Mouse (Mus musculus) small intestine, adult 2 months (tissue): ENCODE measurements around the gene E330017A01Rik. TPM values are rescaled to one million over a fixed set of nuclear protein-coding genes. Genes with fewer than 3 reads are reported as not detected.
"Not testable (repeated sequence)": the region's sequence is repeated elsewhere in the genome, so short reads cannot be mapped to it uniquely, and the experiment has no call there.

ENCODE experiments used
- H3K27ac ChIP-seq: fragments of 200-500 bp; 2 replicates; pipeline ENCODE4 v1.5.1; 2012; ENCODE audit warnings: low read depth, low read length, control low read depth, inconsistent platforms; ENCODE audit not compliant: insufficient read depth
- H3K27me3 ChIP-seq: fragments of 200-500 bp; 2 replicates; pipeline ENCODE4 v1.6.1; 2012; ENCODE audit warnings: mild to moderate bottlenecking, moderate library complexity, low read length, inconsistent platforms; ENCODE audit not compliant: control insufficient read depth, insufficient read depth
- H3K36me3 ChIP-seq: fragments of 200-500 bp; 2 replicates; pipeline ENCODE4 v1.6.1; 2012; ENCODE audit warnings: mild to moderate bottlenecking, low read length, control low read depth, inconsistent platforms; ENCODE audit not compliant: control insufficient read depth, insufficient read depth
- H3K4me1 ChIP-seq: fragments of 200-500 bp; 2 replicates; pipeline ENCODE4 v1.6.1; 2012; ENCODE audit warnings: low read length, inconsistent platforms, mixed read lengths; ENCODE audit not compliant: control insufficient read depth, insufficient read depth, insufficient read length
- H3K4me3 ChIP-seq: fragments of 200-500 bp; 2 replicates; pipeline ENCODE4 v1.5.1; 2012; ENCODE audit warnings: low read depth, mild to moderate bottlenecking, control low read depth, inconsistent platforms, low read length, moderate library complexity
- CTCF ChIP-seq: fragments of 200-500 bp; IDR thresholded peaks from 2 replicates; pipeline ENCODE4 v1.5.1; 2012; ENCODE audit warnings: low read depth, mild to moderate bottlenecking, control low read depth, inconsistent platforms, low read length, moderate library complexity, mixed read lengths; ENCODE audit not compliant: insufficient replicate concordance, insufficient read length; ENCODE audit errors: extremely low read depth
- POLR2A ChIP-seq: fragments of 200-500 bp; IDR thresholded peaks from 2 replicates; pipeline ENCODE4 v1.6.1; 2012; ENCODE audit warnings: low read depth, mild to moderate bottlenecking, control low read depth, inconsistent platforms, low read length, moderate library complexity
- WGBS: fragments of 180-500 bp; shearing (Covaris S2); methylation state at CpG from one replicate; pipeline ENCODE4 v1.1.7; 2018; 5-methylcytosine and 5-hydroxymethylcytosine counted together
- polyA plus RNA-seq: library from polyadenylated mRNA; depleted of rRNA; stranded (reverse); fragments of >200 nt; gene quantifications from 2 replicates; pipeline ENCODE4 v1.2.3, GENCODE M21; 2012

Gene E330017A01Rik
- polyA plus RNA-seq, 1 experiment: not detected

DNA sequence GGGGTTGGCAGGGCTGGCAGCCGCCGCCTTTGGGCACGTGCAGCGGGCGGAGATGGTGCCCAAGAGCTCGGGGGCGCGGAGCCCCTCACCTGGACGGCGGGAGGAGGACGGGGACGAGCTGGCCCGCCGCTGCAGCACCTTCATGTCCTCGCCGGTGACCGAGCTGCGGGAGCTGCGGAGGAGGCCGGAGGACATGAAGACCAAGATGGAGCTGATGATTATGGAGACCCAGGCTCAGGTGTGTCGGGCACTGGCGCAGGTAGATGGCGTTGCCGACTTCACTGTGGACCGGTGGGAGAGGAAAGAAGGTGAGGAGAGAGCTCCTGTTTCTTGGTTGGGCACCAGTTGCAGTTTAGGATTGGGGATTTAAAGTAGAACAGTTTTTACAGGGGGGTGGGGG is 32.1 kb upstream of the E330017A01Rik start:
- under 1% methylated on average over 25 of the region's 25 CpGs for WGBS

DNA sequence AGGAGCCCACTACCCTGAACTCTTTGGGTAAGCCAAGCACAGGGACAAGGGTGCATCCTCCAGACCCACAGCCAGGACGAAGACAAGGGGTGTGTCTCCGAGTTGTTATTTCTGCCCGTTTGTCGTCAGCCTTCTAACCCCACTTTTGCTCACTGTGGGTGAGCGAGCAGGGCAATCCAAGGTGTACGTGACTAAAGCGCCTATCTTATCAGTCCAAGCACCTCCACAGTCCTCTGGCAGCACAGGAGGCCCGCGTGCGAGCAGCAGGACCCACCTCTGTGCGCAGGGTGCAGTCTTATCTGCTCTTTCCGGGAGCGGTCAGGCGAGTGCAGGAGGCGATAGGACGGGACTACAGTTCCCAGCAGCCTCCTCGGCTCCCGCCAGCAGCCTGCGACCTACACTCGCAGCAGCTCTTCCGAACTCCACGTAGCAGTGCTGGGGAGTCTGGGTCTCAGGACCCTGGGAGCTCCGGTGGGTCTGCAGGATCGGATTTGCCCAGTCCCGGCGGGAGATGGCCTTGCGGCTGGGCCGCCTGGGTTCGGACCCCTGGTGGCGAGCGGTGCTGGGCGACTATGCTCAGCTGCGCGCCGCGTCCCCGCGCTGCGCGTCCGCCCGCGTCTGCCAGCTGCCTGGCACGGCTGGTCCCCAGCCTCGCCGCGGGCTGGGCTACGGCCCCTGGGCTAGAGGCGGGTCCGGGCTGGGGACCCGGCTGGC is 31.5 kb upstream of the E330017A01Rik start, which contains the start of gene Cpox:
Gene Cpox (plus strand): TSS at position 376 of the 714 bp plus-strand sequence.
- TF ChIP-seq POLR2A (peak; percentile 40; the same call in 1 of the 2 replicates), CTCF (0 out of 2 replicates have a peak, but pooled peaks have one; percentile 31)
- no peaks in the 10 kb centered on the region for H3K27me3 ChIP-seq
- under 1% methylated on average over 51 of the region's 51 CpGs for WGBS
- peak within 1 kb of the TSS; percentile 29 for H3K27ac ChIP-seq
- peaks cover 14% of the 10 kb centered on the region for H3K36me3 ChIP-seq
- peak within 1 kb of the TSS; percentile 90 for H3K4me3 ChIP-seq
- peaks cover 4% of the 10 kb centered on the region; the same call in 1 of the 2 replicates for H3K4me1 ChIP-seq

More for the DNA sequence above, 32.1 kb upstream of the E330017A01Rik start:
- no peak overlapping the region for H3K27ac ChIP-seq
- TF ChIP-seq CTCF (no peak), POLR2A (no peak)
- H3K4me3 ChIP-seq: peak overlapping the region; percentile 90
- peaks cover 4% of the 10 kb centered on the region; the same call in 1 of the 2 replicates for H3K4me1 ChIP-seq
- peaks cover 17% of the 10 kb centered on the region for H3K36me3 ChIP-seq
- no peaks in the 10 kb centered on the region for H3K27me3 ChIP-seq

DNA sequence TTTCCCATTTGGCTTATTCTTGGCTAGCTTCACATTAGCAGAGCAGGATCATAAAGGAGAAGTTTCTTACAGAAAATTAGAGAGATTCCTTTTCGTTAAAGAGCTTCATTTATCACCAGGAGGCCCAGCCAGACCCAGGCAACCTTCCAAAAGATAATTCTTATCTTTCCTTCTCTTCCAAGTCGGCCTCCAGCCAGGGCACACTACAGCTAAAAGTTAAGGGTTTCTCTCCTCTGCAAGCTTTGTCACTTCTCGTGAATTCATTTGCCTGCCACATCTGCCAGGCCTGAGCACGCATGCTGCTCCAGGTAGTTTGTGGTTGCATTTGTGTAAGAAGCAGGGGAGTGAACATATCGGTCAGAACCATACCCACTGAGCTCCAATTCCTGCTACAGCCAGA is 30.7 kb upstream of the E330017A01Rik start:
- Histone ChIP-seq H3K27ac (peak overlapping the region; percentile 26; the same call in 1 of the 2 replicates), H3K36me3 (peaks cover 7% of the 10 kb centered on the region), H3K27me3 (no peaks in the 10 kb centered on the region), H3K4me1 (peaks cover 4% of the 10 kb centered on the region; the same call in 1 of the 2 replicates), H3K4me3 (no peak overlapping the region)
- WGBS: 15% methylated on average over 5 of the region's 5 CpGs
- no peak for TF ChIP-seq CTCF
- no peak for TF ChIP-seq POLR2A

DNA sequence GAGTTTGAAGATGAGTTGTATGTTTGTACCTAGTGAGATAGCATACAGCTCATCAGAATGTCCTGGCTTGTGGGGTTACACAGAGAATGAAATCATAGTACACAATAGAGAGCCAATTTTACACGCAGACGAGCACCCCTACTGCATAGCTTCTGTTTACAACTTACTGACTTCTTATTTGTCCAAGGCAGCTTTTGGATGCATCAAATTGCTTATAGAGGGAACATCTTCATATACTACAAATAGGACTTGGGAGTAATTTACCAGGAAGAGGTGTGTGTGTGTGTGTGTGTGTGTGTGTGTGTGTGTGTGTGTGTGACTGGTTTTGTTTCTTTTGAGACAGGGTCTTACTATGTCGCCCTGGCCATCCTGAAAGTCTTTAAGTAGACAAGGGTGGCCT is 30.0 kb upstream of the E330017A01Rik start:
- Histone ChIP-seq H3K36me3 (peaks cover 2% of the 10 kb centered on the region; the same call in 1 of the 2 replicates), H3K4me3 (no peak overlapping the region), H3K27ac (no peak overlapping the region), H3K27me3 (no peaks in the 10 kb centered on the region), H3K4me1 (peaks cover 4% of the 10 kb centered on the region; the same call in 1 of the 2 replicates)
- TF ChIP-seq POLR2A (no peak), CTCF (no peak)
- WGBS: 77% methylated on average over 3 of the region's 3 CpGs

DNA sequence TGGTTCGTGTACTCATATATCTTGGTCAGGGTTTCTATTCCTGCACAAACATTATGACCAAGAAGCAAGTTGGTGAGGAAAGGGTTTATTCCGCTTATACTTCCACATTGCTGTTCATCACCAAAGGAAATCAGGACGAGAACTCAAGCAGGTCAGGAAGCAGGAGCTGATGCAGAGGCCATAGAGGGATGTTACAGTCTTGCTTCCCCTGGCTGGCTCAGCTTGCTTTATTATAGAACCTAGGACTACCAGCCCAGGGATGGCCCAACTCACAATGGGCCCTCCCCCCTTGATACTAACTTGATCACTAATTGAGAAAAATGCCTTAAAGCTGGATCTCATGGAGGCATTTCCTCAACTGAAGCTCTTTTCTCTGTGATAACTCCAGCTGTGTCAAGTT is 28.1 kb upstream of the E330017A01Rik start:
- not testable (repeated sequence) for H3K27me3 ChIP-seq, H3K36me3 ChIP-seq, H3K27ac ChIP-seq, H3K4me3 ChIP-seq, H3K4me1 ChIP-seq
- 87% methylated on average over 3 of the region's 3 CpGs for WGBS

DNA sequence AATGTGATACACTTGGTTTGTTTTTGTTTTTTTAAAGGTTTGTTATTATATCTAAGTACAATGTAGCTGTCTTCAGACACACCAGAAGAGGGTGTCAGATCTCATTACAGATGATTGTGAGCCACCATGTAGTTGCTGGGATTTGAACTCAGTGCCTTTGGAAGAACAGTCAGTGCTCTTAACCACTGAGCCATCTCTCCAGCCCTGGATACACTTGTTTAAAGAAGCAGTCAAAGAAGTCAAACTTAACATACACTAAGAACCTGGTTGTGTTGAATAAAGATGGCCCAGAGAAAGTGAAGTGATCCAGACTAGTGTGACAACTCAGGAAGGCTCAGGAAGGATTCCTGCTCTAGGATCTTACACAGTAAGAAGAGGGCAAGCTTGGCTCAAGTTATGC is 26.6 kb upstream of the E330017A01Rik start:
- not testable (repeated sequence) for H3K27me3 ChIP-seq, H3K4me3 ChIP-seq, H3K27ac ChIP-seq, H3K36me3 ChIP-seq, H3K4me1 ChIP-seq

DNA sequence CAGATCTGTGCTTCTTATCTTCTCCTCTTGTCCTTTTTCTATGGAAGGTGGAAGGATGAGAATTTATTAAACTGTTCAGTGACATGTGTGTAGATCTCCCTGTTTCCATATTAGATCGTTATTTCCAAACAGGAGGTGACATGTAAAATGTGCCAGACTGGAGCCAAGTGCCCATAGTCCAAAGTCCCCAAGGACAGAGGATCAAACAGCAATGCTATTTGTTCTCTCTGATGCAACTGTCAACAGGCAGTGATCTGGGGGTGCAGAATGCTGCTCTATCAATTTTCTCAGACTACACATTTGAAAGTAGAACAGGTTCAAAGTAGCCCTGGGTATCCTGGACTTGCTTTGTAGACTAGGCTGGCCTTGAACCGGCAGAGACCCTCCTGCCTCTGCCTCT is 25.3 kb upstream of the E330017A01Rik start:
- TF ChIP-seq POLR2A: no peak
- no peak for TF ChIP-seq CTCF
- 55% methylated on average over 2 of the region's 2 CpGs for WGBS
- peaks cover 2% of the 10 kb centered on the region; the same call in 1 of the 2 replicates for H3K4me1 ChIP-seq
- H3K27me3 ChIP-seq: no peaks in the 10 kb centered on the region
- no peak overlapping the region for H3K4me3 ChIP-seq
- no peaks in the 10 kb centered on the region for H3K36me3 ChIP-seq
- H3K27ac ChIP-seq: no peak overlapping the region
